Mouse (Mus musculus) stomach, embryonic 15.5 days (tissue): ENCODE measurements around the gene Gm7030. TPM values are rescaled to one million over a fixed set of nuclear protein-coding genes. Genes with fewer than 3 reads are reported as not detected.
"Not testable (repeated sequence)": the region's sequence is repeated elsewhere in the genome, so short reads cannot be mapped to it uniquely, and the experiment has no call there.

Source experiments
- ATAC-seq: fragments of 200-750 bp; cut with Nextera tagmentation; 2 replicates; pipeline ENCODE4 v1.8.0; 2017; ENCODE audit warnings: low read depth, moderate number of reproducible peaks, moderate TSS enrichment; ENCODE audit not compliant: insufficient read depth, low FRiP score
- H3K27ac ChIP-seq: fragments of 300-500 bp; sonication (generic); 2 replicates; pipeline ENCODE4 v1.5.1; 2015; ENCODE audit warnings: mild to moderate bottlenecking, inconsistent platforms
- H3K27me3 ChIP-seq: fragments of 300-500 bp; sonication (generic); replicated peaks from 2 replicates; pipeline ENCODE4 v1.6.1; 2015; ENCODE audit warnings: inconsistent platforms
- H3K36me3 ChIP-seq: fragments of 300-500 bp; sonication (generic); 2 replicates; pipeline ENCODE4 v1.6.1; 2015; ENCODE audit warnings: inconsistent platforms
- H3K4me1 ChIP-seq: fragments of 300-500 bp; sonication (generic); 2 replicates; pipeline ENCODE4 v1.6.1; 2015; ENCODE audit warnings: inconsistent platforms
- H3K4me2 ChIP-seq: fragments of 300-500 bp; sonication (generic); 2 replicates; pipeline ENCODE4 v1.6.1; 2015; ENCODE audit warnings: mild to moderate bottlenecking, inconsistent platforms
- H3K4me3 ChIP-seq: fragments of 300-500 bp; sonication (generic); replicated peaks from 2 replicates; pipeline ENCODE4 v1.5.1; 2015; ENCODE audit warnings: inconsistent platforms
- H3K9ac ChIP-seq: fragments of 300-500 bp; sonication (generic); 2 replicates; pipeline ENCODE4 v1.6.1; 2015; ENCODE audit warnings: inconsistent platforms
- H3K9me3 ChIP-seq: fragments of 300-500 bp; sonication (generic); 2 replicates; pipeline ENCODE4 v1.6.1; 2016; ENCODE audit warnings: inconsistent platforms
- WGBS: fragments of 180-500 bp; shearing (Covaris S2); methylation state at CpG from one replicate; pipeline ENCODE4 v1.1.7; 2015; 5-methylcytosine and 5-hydroxymethylcytosine counted together
- polyA plus RNA-seq: library from polyadenylated mRNA; unstranded; fragments of >200 nt; fragmentation: Nextera tagmentation; extraction: Ambion mirVana; gene quantifications from 2 replicates; pipeline ENCODE4 v1.2.1, GENCODE M21; 2015

Gene Gm7030
- polyA plus RNA-seq, 1 experiment from 2014 or later: not detected

DNA sequence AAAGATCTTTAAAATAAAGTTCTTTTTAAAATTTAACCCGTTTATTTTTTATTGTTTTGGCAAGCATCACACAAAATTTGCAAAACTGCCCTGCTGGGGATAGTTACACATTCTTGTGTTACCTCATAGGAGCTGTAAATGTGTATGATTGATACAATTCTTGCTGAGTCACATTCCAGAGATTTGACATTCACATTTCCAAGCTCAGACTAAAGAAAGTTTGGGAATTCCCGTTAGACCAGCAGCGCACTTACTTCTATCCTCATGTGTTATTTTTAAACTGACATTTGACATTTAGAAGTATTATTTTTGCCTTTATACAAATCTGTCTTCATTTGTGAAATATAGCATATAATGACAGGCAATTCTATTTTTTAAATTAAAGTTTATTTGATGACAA is 5.1 kb downstream of the Gm7030 start:
- 61% methylated on average over 3 of the region's 3 CpGs for WGBS
- H3K27ac ChIP-seq, H3K9ac ChIP-seq: not testable (repeated sequence)

DNA sequence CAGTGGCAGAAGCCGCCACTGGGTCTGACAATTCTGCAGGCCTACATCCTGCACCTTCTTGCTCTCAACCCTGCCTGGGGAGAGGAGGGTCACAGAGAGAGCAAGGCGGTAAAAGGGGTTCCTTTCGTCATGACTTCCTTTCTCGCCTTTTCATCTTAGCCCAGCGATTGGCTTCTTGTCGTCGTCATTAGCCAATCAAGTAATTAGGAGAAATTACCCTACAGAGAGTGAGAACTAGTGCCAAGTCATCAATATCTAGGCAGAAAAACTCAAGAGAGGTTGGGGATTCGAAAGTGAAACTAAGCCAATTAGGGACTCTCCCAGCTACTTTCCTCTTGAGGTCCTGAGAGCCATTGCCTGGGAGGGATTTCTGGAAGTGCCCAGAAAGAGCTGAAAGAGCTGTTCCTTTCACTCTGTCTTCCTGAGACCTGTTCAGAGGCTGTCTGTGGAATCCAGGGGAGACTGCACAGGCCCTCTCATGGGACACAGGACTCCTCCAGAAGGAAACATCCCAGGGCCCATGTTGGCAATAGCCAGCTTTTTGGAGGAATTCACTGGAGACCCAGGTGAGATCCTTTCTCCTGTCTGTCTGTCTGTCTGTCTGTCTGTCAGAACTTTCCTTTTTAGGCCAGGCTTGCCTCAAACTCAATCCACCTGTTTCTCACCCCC is 7.7 kb downstream of the Gm7030 start, which contains the start of gene Gm19684:
TSS of gene Gm19684 (plus strand) at position 327 of the 669 bp plus-strand sequence.
- H3K27me3 ChIP-seq, H3K4me1 ChIP-seq, H3K9ac ChIP-seq, H3K9me3 ChIP-seq, H3K36me3 ChIP-seq, H3K27ac ChIP-seq: not testable (repeated sequence)
- WGBS: 5% methylated on average over 8 of the region's 8 CpGs
- peak; percentile 78 for ATAC-seq
- H3K4me2 ChIP-seq: peak within 1 kb of the TSS; percentile 42
- H3K4me3 ChIP-seq: peak within 1 kb of the TSS; percentile 20; the same call in 1 of the 2 replicates

More for the DNA sequence above, 5.1 kb downstream of the Gm7030 start:
- H3K4me2 ChIP-seq, ATAC-seq, H3K27me3 ChIP-seq, H3K4me3 ChIP-seq, H3K9me3 ChIP-seq, H3K4me1 ChIP-seq, H3K36me3 ChIP-seq: not testable (repeated sequence)

DNA sequence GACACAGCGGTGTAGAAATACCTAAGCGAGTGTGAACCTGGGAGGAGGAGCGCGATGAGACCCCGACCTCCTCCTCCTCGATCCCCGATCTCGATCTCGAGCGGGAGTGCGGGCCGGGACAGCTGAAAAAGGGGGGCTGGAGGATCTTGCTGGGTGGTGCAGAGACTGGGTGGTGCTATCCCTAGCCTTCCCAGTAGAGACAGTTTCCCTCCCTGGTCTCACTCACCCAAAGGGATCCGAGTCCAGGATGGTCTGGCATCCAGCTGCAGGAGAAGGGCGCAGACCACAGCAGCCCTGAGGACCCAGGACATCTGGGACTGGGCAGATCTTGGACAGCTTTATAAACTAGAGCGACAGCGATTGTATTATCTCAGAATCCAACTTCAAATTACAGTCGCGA is 8.4 kb downstream of the Gm7030 start:
- not testable (repeated sequence) for H3K9me3 ChIP-seq, H3K36me3 ChIP-seq, H3K27ac ChIP-seq, H3K4me1 ChIP-seq, H3K27me3 ChIP-seq, H3K9ac ChIP-seq, ATAC-seq, H3K4me3 ChIP-seq
- H3K4me2 ChIP-seq: peak overlapping the region; percentile 42
- 24% methylated on average over 18 of the region's 18 CpGs for WGBS

DNA sequence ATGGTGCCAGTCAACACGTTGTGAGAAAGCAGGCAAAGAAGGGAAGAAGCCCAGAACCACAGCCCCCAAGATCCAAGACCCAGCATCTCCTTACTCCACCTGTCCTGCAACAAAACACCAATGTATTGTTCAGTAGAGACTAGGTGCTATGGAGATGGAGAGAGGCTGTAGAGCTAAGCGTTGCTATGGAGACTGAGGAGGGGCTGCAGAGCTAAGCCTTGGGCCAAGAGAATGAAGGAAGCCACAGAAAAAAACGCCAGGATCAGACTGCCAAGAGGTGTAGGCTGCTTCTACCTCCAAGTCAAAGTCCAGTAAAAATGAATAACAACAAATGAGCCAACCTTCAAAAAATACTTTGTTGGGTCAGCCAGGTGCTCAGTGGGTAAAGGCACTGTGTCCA is 12.7 kb downstream of the Gm7030 start:
- H3K27me3 ChIP-seq, H3K36me3 ChIP-seq, H3K27ac ChIP-seq, H3K4me1 ChIP-seq, H3K4me2 ChIP-seq, H3K9me3 ChIP-seq, ATAC-seq, H3K9ac ChIP-seq, H3K4me3 ChIP-seq: not testable (repeated sequence)
- 22% methylated on average over 3 of the region's 3 CpGs for WGBS

DNA sequence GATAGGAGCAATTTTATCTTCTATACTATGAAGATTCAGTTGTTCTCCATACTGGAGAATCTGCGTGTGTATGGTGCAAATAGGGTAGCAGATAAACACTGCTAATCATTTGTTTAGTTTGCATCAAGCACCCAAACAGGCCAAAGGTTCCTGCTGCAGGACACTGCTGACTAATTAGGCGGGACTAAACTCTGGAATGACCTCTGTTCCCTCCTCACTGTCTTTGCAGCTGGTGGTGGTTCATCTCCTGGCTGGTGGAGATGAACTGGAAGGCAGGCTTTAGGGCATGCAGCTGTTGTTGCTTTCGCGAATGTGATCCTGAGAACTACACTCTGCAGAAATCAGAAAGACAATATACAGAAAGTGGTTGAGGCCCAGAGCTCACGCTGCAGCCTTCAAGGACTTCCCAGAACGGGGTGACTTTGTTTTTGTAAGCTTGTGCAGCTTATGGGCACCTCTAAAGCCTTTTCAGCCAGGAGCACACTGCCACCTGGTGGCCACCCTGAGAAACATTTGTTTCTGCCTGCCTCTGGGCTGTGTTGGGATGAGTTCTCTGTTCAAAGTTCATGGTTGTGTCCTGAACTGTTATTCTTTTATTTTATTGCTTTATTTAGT is 15.1 kb downstream of the Gm7030 start:
- not testable (repeated sequence) for H3K4me1 ChIP-seq, H3K9ac ChIP-seq, H3K4me2 ChIP-seq, H3K4me3 ChIP-seq, H3K36me3 ChIP-seq, H3K9me3 ChIP-seq, H3K27ac ChIP-seq, ATAC-seq, H3K27me3 ChIP-seq
- WGBS: 17% methylated on average over 6 of the region's 6 CpGs

DNA sequence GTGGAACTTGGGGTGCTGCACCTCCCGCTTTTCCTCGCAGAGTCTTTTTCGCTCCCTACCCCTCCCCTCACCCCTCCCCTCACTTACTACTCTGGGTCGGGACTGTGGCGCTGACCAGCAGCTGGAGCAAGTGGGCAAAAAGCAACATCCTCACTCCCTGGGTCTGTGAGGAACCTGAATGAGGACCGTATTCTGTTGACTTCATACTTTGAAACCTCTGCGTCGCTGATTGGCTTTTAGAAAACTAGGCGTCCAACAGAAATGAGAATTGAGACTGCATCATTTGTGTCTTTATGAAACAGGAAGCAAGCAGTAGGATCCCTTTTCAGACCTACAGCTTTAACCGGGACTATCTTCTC is 17.7 kb downstream of the Gm7030 start:
- H3K27me3 ChIP-seq, H3K27ac ChIP-seq, H3K9ac ChIP-seq, H3K36me3 ChIP-seq, H3K9me3 ChIP-seq, H3K4me1 ChIP-seq: not testable (repeated sequence)
- ATAC-seq: peak; percentile 31; the same call in 1 of the 2 replicates
- Histone ChIP-seq H3K4me2 (peak overlapping the region; percentile 84), H3K4me3 (peak overlapping the region; percentile 41)
- WGBS: 2% methylated on average over 10 of the region's 10 CpGs

DNA sequence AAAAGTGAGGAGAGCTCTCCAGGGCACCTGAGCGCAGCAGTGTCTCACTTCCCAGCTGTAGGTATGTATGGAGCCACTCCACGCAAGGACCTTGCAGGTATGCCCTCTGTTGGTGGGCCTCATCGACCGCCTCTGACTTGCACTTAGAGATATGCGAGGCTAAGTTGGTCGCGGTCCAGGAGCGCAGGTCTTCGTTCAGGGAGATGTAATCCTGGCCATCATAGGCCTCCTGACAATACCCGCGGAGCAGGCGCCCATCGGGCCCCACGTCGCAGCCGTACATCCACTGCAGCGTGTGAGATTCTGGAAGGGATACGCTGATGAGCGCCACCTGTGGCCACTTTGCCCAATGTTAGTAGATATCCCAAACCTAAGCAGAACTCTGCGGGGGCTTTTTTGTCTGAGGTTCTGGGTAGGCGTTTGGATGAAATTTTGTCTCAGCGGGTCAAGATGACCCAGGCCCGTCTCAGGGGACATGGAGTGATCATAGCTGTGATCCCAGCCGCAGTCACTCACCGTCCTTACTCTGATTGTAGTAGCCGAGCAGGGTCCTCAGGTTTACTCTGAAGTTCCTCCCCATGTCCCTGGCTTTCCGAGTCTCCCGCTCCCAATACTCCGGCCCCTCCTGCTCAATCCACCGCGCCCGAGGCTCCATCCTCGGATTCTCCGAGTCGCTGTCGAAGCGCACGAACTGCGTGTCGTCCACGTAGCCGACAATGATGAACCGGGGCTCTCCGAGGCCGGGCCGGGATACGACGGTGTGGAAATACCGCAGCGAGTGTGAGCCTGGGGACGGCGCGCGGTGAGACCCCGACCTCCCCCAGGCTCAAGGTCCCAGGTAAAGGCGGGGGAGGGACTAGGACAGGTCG is 18.4 kb downstream of the Gm7030 start:
- not testable (repeated sequence) for H3K36me3 ChIP-seq, H3K9me3 ChIP-seq, H3K27me3 ChIP-seq, H3K4me1 ChIP-seq, H3K27ac ChIP-seq, H3K9ac ChIP-seq
- WGBS: 1% methylated on average over 57 of the region's 57 CpGs
- peak; percentile 72; the same call in 1 of the 2 replicates for ATAC-seq
- H3K4me2 ChIP-seq: peak overlapping the region; percentile 84
- H3K4me3 ChIP-seq: peak overlapping the region; percentile 41

DNA sequence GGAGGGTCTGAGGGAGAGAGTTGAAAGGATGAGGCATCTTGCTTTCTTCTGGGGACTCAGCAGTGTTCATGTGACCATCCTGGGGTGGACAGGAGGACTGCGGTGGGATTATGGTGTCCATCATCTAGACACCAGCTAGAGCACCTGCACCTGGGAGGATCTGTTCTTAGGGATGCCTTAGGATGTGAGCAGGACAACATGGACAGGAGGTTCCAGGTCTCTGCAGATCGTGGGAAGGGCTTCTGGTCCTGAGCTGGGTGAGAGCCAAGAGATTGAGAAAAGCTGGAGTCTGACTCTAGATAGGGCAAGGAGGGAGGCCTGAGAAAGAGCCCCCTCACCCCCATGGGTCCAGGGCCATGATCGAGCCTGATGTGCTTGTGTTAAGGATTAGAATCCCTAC is 19.1 kb downstream of the Gm7030 start:
- not testable (repeated sequence) for H3K36me3 ChIP-seq, ATAC-seq, H3K27me3 ChIP-seq, H3K9me3 ChIP-seq, H3K4me3 ChIP-seq, H3K9ac ChIP-seq, H3K4me1 ChIP-seq, H3K27ac ChIP-seq
- H3K4me2 ChIP-seq: peak overlapping the region; percentile 84; the same call in 1 of the 2 replicates
- 48% methylated on average over 3 of the region's 3 CpGs for WGBS

DNA sequence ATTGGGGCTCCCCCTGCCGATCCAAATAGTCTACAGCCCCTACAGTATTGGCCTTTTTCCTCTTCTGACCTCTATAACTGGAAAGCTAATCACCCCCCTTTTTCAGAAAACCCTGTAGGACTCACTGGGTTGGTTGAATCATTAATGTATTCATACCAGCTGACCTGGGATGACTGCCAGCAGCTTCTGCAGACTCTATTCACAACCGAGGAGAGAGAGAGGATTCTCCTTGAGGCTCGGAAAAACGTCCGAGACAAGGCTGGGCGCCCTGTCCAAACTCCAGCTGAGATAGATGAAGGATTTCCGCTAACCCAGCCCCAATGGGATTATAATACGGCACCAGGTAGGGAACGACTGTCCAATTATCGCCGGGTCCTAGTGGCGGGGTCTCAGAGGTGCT is 27.1 kb downstream of the Gm7030 start:
- H3K9me3 ChIP-seq, ATAC-seq, H3K27ac ChIP-seq, H3K36me3 ChIP-seq, H3K4me1 ChIP-seq, H3K4me3 ChIP-seq, H3K4me2 ChIP-seq, H3K27me3 ChIP-seq, H3K9ac ChIP-seq: not testable (repeated sequence)
- WGBS: 86% methylated on average over 12 of the region's 12 CpGs

DNA sequence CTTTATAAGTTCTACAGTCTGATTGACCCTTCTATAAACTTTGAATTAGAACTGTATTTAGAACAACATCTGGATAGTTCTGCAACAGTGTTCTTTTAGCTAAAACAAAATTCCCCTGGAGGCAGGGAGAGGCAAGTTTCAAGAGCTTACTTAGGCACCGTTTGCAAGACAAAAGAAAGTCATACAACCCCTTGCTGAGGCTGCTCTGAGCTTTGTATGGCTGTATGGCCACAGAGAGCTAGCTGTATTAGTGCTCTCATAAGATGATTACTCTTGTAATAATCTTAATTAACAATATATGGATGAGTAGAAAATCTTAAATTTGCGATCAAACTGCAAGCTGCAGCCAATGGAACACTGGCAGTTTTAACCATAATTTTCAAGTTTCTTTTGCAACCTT is 29.6 kb downstream of the Gm7030 start:
- H3K36me3 ChIP-seq, H3K27me3 ChIP-seq, H3K4me2 ChIP-seq, H3K27ac ChIP-seq, H3K4me1 ChIP-seq, H3K4me3 ChIP-seq, H3K9me3 ChIP-seq, ATAC-seq, H3K9ac ChIP-seq: not testable (repeated sequence)
- 67% methylated on average over 2 of the region's 2 CpGs for WGBS

DNA sequence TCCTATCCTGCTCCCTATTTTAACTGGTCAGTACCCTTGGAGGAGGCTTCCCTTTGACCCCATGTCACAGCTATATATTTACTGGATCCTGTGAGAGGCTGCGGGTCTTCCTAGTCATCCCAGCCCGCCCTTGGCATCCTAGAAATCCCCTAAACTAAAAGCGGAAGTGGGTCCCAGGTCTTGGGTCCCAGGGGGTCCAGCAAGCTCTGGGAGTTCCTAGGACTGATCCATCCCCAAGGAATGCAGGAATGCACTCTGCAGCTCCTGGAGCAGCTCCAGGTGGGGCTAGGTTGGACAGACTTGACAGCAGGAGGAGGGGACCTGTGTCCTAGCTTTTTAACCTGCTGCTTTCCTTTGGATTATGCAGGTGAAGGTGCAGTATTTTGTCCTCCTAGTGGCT is 35.3 kb downstream of the Gm7030 start:
- ATAC-seq: no peak
- Histone ChIP-seq H3K4me3 (no peak overlapping the region), H3K9ac (no peak overlapping the region), H3K36me3 (no peaks in the 10 kb centered on the region), H3K9me3 (no peaks in the 10 kb centered on the region), H3K27me3 (no peaks in the 10 kb centered on the region; the same call in 1 of the 2 replicates), H3K4me2 (no peak overlapping the region), H3K27ac (no peak overlapping the region), H3K4me1 (no peaks in the 10 kb centered on the region)
- 21% methylated on average over 3 of the region's 3 CpGs for WGBS

DNA sequence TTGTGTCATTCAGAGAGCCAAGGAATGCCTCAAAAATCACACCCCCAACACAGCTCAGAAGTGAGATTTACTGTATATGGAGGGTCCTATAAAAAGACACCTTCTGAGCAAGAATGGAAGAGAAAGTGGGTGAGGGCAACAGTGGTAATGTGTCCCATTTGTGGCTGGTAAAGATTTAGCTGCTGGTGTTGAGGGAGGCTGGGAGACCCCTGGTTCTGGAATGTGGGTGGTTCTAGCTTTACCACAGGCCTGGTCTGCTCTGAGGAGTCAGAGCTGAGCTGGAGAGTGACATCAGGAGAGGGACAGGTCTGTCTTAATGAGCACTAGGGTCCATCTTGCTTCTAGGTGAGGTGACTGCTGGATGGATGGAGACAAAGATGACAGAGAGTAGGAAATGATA is 36.7 kb downstream of the Gm7030 start:
- H3K36me3 ChIP-seq, H3K27me3 ChIP-seq, H3K9ac ChIP-seq, H3K4me3 ChIP-seq, H3K27ac ChIP-seq, ATAC-seq, H3K4me2 ChIP-seq, H3K9me3 ChIP-seq, H3K4me1 ChIP-seq: not testable (repeated sequence)
